Mouse (Mus musculus) embryonic fibroblast, embryonic 13.5 days (primary cell): ENCODE measurements around the gene Ptprt.

Experiments
- CTCF ChIP-seq: IDR thresholded peaks from 2 replicates; pipeline ENCODE4 v1.5.1; 2011; ENCODE audit warnings: mild to moderate bottlenecking, control low read depth, low read length, moderate library complexity, borderline replicate concordance; ENCODE audit not compliant: insufficient read depth
- POLR2A ChIP-seq: IDR thresholded peaks from 2 replicates; pipeline ENCODE4 v1.6.1; 2011; ENCODE audit warnings: low read depth, mild to moderate bottlenecking, control low read depth, low read length, moderate library complexity

DNA sequence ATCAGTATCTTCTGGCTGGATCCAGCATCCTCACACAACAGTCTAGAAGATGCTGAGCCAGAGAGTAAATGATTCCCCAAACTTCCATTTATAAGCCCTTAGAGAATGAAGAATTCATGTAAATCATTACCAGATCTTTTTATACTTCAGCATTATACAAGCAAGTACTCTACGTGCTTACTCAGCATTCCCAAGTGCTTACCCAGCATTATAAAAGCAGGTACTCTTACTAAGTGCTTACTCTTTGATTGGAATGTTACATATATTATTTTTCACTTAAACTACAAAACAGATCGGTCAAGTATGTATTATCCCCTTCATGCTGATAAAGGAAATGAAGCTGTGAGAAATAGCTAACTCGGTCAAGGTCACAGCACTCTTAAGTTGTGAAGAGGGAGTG is 758.8 kb downstream of the Ptprt start:
- TF ChIP-seq POLR2A (no peak), CTCF (no peak)
